Mouse (Mus musculus): ENCODE measurements at regions not wholly inside any gene's neighbourhood (a gene's known extent, or its start where the extent isn't known, plus 50 kb on each side); places are given as distances from the start of the nearest gene placed in this dataset.

- no peak for TF ChIP-seq POLR2A (IDR thresholded peaks at IDR 0.05; ENCODE audit: borderline replicate concordance, extremely low read depth, insufficient read depth, insufficient read length, poor library complexity, severe bottlenecking)
- no peak for TF ChIP-seq CTCF (IDR thresholded peaks at IDR 0.05; ENCODE audit: borderline replicate concordance, extremely low read depth, insufficient read depth, insufficient read length)
- peak; percentile 30 for DNase-seq (ENCODE audit: low read depth)
Measured at GRCm38 (mm10) chr8:49533412-49534351, 689.9 kb upstream of the Tenm3 start.

DNA sequence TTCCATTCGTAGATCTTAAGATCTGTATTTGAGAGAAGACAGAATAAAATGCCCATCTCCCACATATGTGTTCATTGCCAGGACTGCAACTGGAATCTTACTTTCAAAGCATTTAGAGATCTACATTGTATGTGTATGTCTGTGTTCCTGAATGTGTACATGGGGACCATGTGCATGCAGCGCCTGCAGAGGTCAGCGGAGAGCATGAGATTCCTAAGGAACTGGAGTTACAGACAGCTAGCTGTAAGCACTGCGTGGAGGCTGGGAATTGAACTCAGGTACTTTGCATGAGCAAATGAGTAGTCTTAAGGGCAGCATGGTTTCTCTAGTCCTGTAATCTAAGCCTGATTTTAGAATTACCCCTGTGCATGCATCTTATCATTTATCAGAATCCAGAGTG is 685.5 kb upstream of the Tenm3 start:
- DNase-seq (ENCODE audit: low read depth) = peak; percentile 50
- TF ChIP-seq POLR2A (IDR thresholded peaks at IDR 0.05; ENCODE audit: borderline replicate concordance, extremely low read depth, insufficient read depth, insufficient read length, poor library complexity, severe bottlenecking) = no peak
- TF ChIP-seq CTCF (IDR thresholded peaks at IDR 0.05; ENCODE audit: borderline replicate concordance, extremely low read depth, insufficient read depth, insufficient read length) = peak; percentile 45; the same call in 1 of the 2 replicates

DNA sequence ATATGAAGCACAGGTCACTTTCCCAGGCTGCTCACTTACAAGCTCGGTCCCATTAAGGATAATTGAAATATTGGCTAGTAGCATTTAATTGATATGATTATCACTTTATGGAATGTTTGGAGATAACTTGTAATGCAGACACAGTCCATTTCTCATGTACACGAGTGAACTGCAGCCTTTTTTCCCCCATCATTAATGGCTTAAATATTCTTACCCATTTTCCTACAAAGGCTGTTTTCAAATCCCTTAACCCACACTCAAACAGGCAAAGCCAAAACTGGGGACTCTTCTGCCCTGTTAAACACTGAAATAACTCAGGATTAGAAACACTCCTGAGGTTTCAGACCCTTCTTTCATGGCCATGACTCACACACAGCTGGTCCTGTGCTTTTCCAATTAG is 649.2 kb upstream of the Tenm3 start:
- peak; percentile 29 for DNase-seq (ENCODE audit: low read depth)
- TF ChIP-seq CTCF (IDR thresholded peaks at IDR 0.05; ENCODE audit: borderline replicate concordance, extremely low read depth, insufficient read depth, insufficient read length) = no peak
- no peak for TF ChIP-seq POLR2A (IDR thresholded peaks at IDR 0.05; ENCODE audit: borderline replicate concordance, extremely low read depth, insufficient read depth, insufficient read length, poor library complexity, severe bottlenecking)

DNA sequence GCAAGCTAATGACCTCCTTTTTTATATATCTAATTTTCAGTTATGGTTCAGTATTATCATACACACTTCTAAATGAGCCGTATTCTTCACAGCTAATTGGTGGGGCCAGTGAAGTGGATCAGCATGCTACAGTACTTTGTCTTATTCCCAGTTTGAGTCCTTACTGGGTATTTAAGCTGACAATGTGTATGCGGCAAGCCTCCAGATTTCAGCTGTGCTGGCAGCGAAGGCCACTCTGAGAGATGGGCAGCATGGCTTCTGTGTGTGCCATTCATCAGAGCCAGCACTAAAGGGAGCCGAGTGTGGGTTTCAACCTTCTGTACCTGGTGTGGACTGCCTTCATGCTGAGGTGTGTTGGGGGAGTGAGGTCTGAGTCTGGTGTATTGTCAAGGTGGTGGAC is 641.5 kb upstream of the Tenm3 start:
- TF ChIP-seq CTCF (IDR thresholded peaks at IDR 0.05; ENCODE audit: borderline replicate concordance, extremely low read depth, insufficient read depth, insufficient read length) (no peak), POLR2A (IDR thresholded peaks at IDR 0.05; ENCODE audit: borderline replicate concordance, extremely low read depth, insufficient read depth, insufficient read length, poor library complexity, severe bottlenecking) (no peak)
- peak; percentile 79 for DNase-seq (ENCODE audit: low read depth)

DNA sequence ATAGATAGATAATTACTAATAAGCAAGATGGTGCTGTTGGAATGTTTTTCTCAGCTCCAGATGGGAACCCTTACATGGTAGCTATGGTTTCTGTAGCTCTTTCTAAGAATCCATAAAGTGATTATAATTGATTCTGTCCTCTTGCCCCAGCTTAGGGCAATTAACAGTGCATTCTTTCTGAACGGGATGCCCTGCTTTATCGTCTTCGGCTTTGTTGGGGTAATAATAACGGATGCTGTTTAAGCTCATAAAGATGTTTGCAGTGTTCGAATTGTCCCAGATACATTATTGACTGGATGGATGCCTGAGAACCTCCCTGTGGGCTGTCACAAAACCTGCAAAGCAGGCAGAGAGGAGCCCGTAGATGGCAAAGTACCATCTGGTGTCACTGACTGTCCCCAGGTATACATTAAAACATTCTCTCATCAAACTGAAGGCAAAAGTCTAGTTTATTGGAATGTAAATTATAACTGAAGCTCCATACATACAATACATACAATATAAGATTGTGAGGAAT is 637.8 kb upstream of the Tenm3 start:
- no peak for DNase-seq (ENCODE audit: low read depth)
- TF ChIP-seq POLR2A (IDR thresholded peaks at IDR 0.05; ENCODE audit: borderline replicate concordance, extremely low read depth, insufficient read depth, insufficient read length, poor library complexity, severe bottlenecking) (no peak), CTCF (IDR thresholded peaks at IDR 0.05; ENCODE audit: borderline replicate concordance, extremely low read depth, insufficient read depth, insufficient read length) (no peak)

GRCm38 (mm10) chr8:49465911-49466518 is 622.3 kb upstream of the Tenm3 start:
- TF ChIP-seq POLR2A (IDR thresholded peaks at IDR 0.05; ENCODE audit: borderline replicate concordance, extremely low read depth, insufficient read depth, insufficient read length, poor library complexity, severe bottlenecking) = no peak
- TF ChIP-seq CTCF (IDR thresholded peaks at IDR 0.05; ENCODE audit: borderline replicate concordance, extremely low read depth, insufficient read depth, insufficient read length) = no peak
- peak; percentile 58 for DNase-seq (ENCODE audit: low read depth)

GRCm38 (mm10) chr8:49465070-49465469 is 621.3 kb upstream of the Tenm3 start:
- peak; percentile 72 for DNase-seq (ENCODE audit: low read depth)
- TF ChIP-seq POLR2A (IDR thresholded peaks at IDR 0.05; ENCODE audit: borderline replicate concordance, extremely low read depth, insufficient read depth, insufficient read length, poor library complexity, severe bottlenecking) (no peak), CTCF (IDR thresholded peaks at IDR 0.05; ENCODE audit: borderline replicate concordance, extremely low read depth, insufficient read depth, insufficient read length) (no peak)

- DNase-seq (ENCODE audit: low read depth) = peak; percentile 82
- TF ChIP-seq POLR2A (IDR thresholded peaks at IDR 0.05; ENCODE audit: borderline replicate concordance, extremely low read depth, insufficient read depth, insufficient read length, poor library complexity, severe bottlenecking) (no peak), CTCF (IDR thresholded peaks at IDR 0.05; ENCODE audit: borderline replicate concordance, extremely low read depth, insufficient read depth, insufficient read length) (no peak)
Measured at GRCm38 (mm10) chr8:49462602-49463001, 618.9 kb upstream of the Tenm3 start.

GRCm38 (mm10) chr8:49461724-49462473 is 618.1 kb upstream of the Tenm3 start:
- no peak for TF ChIP-seq POLR2A (IDR thresholded peaks at IDR 0.05; ENCODE audit: borderline replicate concordance, extremely low read depth, insufficient read depth, insufficient read length, poor library complexity, severe bottlenecking)

DNA sequence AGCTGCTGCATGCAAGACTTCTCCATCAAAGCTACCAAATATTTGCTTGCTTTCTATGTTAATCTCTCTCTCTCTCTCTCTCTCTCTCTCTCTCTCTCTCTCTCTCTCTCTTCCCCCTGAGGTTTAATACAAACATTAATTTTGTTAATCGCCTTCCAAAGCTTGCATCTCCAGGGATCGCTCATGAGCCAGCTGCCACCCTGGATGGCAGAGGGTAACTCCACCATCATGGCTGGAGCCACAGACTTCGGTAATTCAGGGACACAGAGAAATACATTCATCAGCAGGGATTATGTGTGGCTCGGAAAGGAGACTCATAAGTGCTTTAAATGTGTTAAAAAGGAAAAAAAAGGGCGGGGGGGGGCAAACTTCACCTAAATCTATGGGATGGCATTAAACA is 601.7 kb upstream of the Tenm3 start:
- peak; percentile 33 for DNase-seq (ENCODE audit: low read depth)
- TF ChIP-seq CTCF (IDR thresholded peaks at IDR 0.05; ENCODE audit: borderline replicate concordance, extremely low read depth, insufficient read depth, insufficient read length) = no peak
- TF ChIP-seq POLR2A (IDR thresholded peaks at IDR 0.05; ENCODE audit: borderline replicate concordance, extremely low read depth, insufficient read depth, insufficient read length, poor library complexity, severe bottlenecking) = no peak

More at GRCm38 (mm10) chr8:49461724-49462473, 618.1 kb upstream of the Tenm3 start:
- peak; percentile 94 for DNase-seq (ENCODE audit: low read depth)

DNA sequence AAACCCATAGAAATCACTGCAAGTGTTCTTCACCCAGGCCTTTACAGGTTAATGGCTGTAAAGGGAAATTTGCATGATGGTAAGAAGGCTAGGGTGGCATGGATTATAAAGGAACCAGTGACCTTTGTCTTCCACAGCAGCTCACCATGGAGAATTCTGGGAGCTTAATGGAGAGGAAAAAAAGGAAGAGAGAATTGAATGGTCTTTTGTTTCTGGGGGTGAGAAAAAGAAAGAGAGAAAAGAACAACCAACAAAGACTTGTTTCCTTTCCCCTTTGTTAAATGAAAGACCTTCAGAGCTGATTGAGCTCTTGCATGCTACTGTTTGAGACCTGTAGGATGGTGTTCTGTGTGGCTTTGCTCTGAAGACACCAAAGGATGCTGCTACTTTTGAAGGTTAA is 597.5 kb upstream of the Tenm3 start:
- TF ChIP-seq POLR2A (IDR thresholded peaks at IDR 0.05; ENCODE audit: borderline replicate concordance, extremely low read depth, insufficient read depth, insufficient read length, poor library complexity, severe bottlenecking) = no peak
- TF ChIP-seq CTCF (IDR thresholded peaks at IDR 0.05; ENCODE audit: borderline replicate concordance, extremely low read depth, insufficient read depth, insufficient read length) = no peak
- DNase-seq (ENCODE audit: low read depth) = peak; percentile 14
